Mouse (Mus musculus) megakaryocyte progenitor cell, adult 5-6 weeks (primary cell): Measurements from ENCODE around the gene Kcnq2. TPM values are rescaled to one million over a fixed set of nuclear protein-coding genes. Genes with fewer than 3 reads are reported as not detected.

Experiments
- ATAC-seq: replicated peaks from 2 replicates; pipeline ENCODE4 v1.8.0; 2016; ENCODE audit warnings: mild to moderate bottlenecking, moderate TSS enrichment, inconsistent platforms; ENCODE audit not compliant: poor library complexity
- total RNA-seq, 2 experiments: library from RNA; stranded (forward) in 1 of 2; stranded (reverse) in 1 of 2; fragments of 157-497, 149-512 nt in 1 of 2; fragments of 200-1000 nt in 1 of 2; gene quantifications; 2 replicates each; pipeline versions ENCODE4 v1.2.3 to v1.2.4; 2015 to 2017

Gene Kcnq2
- total RNA-seq (2015): not detected in 2 replicates
- total RNA-seq (2017): not detected in 2 replicates

DNA sequence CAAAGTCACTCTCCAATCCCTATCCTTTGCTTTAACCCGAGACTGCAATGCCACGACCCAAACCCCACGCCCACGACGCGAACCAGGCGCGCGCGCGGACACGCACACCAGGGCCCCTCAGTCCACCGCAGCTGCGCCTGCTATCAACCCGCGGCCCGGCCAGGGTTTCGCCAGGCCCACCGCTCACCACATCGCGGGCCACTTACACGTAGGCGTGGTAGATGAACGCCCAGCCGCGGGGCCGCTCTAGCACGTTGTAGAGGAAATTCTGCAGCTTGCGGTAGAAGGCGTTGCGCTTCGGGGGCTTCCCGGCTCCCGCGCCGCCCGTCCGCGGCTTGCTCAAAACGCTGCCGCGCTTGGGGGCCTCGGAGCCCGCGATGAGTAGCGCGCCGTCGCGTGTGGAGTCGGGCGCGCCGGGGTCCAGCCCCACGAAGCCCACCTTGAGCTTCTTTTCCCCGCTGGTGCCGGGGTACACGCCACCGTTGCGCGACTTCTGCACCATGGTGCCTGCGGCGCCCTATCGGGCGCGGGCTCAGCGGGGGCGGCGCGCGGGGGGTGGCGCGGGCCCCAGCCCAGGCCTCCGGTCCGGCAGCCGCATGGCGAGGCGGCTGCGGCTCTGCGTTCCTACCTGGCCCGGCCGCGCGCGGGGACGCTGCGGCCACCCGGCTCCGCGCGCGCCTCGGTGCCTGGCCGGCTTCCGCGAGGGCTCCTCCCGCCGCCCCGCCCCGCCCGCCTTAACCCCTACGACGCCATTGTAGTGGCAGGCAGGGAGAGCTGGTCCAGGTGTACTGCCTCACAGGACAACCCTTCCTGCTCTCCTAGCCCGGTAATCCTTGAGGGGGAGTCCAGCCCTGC is at the start of gene Kcnq2:
TSS of gene Kcnq2 (minus strand) at position 710 of the 855 bp plus-strand sequence.
- no peak for ATAC-seq

DNA sequence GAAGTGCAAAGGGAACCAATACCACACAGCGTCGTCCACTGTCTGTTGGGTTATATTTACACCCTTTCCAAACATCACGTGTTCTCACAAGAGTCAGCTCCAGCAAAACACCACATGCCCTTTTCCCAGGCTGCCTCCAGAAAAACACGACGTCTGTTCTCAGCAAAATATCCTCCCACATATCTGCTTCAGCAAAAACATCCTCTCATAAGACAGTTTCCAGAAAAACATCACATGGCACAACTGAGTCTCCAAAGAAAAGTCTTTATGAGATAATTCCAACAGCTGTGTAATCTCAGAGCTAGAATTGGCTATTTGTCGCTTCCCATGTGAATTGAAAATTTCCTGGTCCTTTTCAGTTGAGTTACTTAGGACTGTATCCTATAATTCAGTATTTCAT is 45.8 kb upstream of the Kcnq2 start:
- ATAC-seq: no peak

DNA sequence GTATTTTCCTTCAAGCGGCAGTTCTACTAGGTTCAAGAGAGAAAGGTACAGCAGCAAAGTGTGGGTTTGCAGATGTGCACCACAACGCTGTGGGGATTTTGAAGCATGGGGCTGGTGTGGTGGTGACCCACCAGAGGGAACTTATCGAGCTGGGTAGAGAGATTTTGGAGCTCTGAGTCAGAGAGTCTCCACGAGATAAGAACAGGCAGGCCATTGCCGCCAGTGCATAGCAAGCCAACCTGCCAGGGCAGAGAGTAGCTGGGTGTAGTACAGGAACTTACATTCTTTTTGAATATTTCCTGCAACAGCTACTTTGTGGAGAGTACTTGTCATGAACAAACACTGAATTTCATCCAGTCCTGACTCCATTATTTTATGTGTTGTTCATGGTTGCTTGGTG is 43.4 kb upstream of the Kcnq2 start:
- ATAC-seq: no peak

DNA sequence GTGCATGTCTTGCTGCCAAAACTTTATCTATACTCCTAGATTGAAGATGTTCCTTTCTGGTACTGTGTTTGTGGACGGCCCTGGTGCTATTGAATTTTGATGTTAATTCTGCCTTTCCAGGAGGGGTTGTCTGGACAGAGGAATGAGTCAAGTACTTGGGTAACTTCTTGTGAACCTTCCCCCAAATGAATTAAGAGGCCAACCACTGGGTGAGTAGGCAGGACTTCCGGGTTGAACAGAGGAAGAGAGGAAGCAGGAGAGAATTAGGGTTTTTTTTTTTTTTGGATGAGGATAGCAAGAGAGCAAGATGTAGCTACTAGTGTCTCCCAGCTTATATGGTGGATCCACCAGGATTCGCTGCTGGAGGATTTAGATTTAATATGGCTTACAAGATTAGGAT is 42.9 kb upstream of the Kcnq2 start:
- ATAC-seq: no peak

DNA sequence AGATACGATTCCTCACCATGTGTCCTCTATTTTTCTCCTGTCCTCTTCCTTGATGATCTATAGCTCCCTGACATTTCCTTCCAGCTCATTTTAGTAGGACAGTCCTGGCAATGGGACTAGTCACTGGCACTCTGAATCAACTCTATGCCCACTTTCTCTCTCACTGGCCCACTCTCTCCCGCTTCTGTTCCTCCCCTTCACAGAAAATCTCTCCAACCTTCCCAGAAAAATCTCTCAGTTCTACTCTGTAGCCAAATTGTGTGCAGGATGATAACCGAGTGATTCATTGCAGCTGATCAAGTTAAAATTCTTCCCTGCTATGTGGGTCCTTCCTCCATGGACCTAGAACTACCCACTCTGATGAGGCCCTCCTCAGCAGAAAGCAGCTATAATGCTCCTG is 39.5 kb upstream of the Kcnq2 start:
- ATAC-seq: no peak

DNA sequence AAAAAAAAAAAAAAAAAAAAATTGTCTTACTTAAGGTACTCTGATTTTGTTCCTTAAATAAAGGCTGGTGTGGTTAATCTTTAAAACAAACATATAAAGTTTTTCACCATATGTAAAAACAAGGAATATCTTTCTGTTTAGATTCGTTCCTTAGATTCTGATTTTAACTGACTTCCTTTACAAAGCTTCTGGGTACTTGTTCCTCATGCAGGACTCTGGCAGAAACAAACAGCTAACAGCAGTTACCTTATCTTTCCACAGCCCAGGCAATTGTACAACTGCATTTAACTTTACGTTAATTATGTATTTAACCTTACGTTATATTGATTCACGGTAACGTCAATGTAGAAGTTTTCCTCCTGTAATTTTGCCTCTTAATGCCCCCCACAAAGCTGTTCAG is 31.4 kb upstream of the Kcnq2 start:
- no peak for ATAC-seq

DNA sequence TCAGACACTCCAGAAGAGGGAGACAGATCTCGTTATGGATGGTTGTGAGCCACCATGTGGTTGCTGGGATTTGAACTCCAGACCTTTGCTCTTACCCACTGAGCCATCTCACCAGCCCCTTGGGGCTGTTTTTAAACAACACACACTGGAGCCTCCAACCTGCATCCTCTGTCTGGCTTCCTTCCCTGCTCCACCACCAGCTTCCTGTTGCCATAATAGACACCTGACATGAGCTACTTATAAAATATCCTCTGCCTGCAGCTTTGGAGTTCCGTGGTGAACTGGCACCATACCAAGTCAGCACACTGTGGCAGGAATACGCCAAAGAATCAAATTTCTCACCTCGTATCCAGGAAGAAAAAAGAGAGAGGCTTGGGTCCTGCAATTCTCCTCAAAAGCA is 25.7 kb upstream of the Kcnq2 start:
- ATAC-seq: no peak

DNA sequence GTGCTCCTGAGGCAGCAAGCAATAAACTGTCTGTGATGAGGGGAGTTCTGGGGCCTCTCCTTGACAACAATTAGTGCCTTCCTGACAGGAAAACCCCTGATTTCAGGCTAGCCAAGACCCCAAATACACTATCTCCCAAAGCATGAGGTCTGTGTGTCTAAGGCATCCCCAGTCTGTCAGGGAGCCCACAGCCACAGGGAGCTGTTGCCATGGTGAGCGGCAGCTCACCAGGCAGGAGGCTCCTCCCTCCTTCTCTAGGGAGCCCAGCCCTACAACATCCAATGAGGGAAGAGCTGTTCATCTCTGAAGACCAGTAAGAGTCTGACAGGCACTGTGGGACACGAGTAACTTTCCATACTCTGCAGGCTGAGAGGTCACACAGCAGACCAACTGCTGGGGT is 24.7 kb upstream of the Kcnq2 start:
- ATAC-seq: no peak

DNA sequence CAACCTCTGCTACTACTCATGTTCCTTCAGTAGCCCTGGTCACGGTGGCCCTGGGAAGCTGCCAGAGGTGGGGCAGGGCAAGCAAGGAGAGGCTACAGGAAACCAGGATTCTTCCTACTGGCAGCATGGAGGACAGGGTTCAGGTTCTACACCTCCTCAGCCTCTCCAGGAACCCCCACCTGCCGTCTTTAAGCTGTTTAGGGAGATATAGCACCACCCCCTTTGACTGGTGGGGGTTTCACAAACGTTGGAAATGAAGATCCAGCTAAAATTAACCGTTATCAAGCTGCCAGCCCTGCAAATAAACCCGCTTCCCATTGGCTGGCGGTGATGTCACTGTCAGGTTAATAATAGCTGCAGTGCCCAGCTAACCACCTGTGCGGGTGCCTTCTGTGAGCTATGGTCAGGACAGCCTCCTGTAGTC is 24.0 kb upstream of the Kcnq2 start:
- no peak for ATAC-seq

DNA sequence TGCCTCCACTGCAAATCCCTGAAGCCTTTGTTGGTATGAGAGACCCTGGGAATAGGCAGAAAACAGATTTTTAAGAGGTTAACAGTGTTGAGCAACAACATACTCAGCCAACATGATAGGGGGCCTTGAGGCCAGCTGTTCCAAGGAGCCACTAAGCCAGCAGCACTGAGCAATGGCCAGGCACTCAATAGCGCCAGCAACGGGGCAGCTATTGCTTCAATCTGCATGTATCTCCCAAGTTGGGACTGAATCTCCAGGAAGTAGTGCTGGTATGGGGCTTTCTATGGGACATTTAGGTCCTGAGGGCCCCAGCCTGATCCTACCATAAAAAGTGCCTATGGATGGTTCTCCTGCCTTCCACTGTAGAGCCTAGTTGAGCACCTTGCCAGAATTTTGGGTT is 23.4 kb upstream of the Kcnq2 start:
- ATAC-seq: no peak

DNA sequence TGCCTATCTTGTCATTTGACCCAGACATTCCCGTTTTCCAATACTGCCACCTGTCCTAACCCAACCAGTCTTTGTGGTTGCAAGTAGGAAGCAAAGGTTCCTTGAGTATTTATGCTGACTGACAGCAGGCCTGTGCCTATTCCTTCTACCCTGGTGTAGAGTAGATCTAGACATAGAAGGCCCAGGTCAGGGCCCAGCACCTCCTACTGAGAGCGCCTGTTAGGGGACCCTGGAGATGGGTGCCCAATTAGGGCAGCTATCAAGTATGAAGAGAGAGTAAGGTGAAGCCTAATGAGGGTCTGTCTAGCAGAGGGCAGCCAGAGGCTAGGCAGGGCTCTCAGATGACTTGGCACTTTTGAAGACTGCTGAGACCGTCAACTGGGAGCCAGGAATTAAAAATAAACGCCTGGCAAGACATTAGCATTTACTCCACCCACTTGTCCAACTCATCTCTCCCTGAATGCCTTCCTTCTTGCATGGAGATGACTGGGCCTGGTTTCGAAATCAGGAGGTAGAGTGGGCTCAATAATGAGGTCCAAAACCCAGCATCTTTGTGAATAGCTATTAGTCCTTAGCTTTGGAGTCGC is 22.7 kb upstream of the Kcnq2 start:
- no peak for ATAC-seq

DNA sequence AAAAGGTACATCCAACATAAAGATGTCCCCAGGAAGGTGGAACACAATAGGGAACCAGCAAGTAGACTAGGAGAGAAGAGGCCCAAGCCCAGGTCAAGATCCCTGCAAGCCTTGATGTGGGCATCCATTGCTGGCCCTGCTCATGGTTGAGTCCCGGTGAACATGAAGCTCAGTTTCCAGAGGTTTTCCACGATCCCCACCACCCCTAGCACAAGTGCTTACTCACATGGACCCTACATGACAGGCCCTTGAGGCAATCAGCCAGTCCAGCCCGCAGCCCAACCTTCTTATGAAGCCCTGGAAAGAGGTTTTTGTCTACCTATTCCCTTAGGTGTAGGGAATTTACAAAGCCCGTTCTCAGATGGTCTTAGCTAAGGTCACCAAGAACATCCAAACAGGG is 22.1 kb upstream of the Kcnq2 start:
- no peak for ATAC-seq

DNA sequence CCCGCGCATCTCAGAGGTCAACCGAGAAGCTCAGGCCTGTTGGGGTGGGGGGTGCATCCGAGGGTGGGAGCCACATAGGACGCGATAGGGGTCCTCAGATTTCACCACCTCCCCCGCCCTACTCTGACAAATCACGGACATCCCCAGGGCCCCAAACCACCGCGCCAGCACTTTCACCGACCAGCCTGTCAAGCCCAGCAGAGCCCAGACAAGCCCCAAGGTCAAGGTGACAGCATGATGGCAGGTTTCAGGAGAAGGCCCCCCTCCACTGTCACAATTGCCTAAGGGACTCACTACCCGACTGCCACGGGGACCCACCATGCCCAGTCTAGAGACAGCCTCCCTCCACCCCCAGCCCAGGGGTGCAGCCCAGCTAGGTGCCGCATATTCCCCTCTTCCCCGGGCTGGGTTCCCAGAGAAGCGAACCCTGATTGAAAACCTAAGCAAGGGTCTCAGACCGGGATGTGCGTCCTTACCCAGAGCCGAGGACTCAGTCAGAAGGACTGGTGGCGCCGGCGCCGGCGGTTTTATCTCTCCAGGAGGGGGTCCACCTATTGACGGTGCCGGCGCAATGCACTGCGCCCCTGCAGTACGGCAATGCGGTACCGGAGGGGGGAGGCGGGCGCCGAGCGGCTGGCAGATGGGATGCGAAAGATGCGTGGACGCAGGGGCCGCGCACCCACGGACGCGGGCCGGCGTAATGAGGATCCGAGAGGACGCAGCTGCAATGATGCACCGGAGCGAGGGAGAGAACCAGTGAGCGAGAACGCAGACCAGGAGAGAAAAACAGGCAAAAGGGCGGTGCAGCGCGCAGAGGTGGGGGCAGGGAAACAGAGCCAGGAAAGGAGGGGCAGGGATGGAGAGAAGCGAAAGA is 21.4 kb upstream of the Kcnq2 start, which contains the start of gene Eef1a2:
TSS of gene Eef1a2 (minus strand) at position 767 of the 874 bp plus-strand sequence.
- ATAC-seq: no peak

DNA sequence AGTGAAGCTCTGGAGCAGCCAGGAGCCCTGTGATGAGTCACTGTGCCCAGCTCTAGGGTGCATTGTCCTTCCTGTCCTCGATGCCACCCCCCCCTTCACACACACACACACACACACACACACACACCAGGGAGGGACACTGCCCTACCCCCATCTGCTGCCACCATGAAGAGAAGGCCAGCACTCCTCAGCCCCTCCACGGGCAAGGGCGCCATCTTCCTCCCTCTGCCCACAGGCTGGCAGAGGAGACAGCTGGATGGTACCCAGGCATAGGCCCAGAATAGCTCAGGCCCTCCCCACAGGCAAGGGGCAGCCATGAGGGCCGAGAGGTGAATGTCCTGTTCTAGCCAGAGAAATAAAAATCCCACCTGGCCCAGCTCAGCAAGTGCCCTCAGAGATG is 20.7 kb upstream of the Kcnq2 start:
- no peak for ATAC-seq

DNA sequence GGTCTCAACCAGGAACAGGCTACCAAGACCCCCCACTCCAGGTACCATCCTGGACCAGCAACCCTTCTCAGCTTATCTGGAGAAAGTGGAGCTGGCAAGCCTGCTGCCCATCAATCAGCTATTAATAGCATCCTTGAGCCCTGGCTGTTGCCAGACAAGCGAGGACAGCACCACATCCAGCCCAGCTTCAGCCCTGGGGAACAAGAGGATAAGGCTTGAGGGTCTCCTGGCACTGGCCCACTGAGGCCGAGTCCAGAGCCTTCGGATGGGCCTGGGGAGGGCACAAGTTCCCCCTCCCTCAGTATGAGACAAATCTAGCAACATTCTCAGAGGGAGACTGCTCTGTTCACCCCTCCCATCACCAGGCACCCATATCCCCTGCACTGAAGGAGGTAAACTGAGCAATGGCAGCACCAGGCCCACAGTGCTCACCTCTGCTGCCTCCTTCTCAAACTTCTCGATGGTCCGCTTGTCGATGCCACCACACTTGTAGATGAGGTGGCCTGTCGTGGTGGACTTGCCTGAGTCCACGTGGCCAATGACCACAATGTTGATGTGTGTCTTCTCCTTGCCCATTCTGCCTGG is 19.8 kb upstream of the Kcnq2 start:
- ATAC-seq: no peak

DNA sequence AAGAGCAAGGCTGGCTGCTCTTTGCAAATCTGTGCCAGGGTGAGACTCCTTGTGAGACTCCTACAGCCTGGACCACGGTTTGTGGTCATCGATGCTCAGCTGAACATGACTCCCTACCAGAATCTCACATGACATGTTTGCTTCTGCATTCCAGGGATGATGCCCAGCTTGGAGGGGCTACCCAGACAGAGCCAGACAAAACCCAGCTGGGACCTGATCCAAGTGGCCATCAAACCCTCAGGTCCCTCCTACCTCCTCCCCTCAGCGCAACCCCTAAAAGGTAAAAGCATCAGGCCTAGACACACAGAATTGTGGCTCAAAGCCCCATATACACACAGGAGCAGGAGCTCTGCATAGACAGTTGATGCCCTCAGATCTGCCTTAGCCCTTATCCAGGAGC is 19.3 kb upstream of the Kcnq2 start:
- no peak for ATAC-seq

DNA sequence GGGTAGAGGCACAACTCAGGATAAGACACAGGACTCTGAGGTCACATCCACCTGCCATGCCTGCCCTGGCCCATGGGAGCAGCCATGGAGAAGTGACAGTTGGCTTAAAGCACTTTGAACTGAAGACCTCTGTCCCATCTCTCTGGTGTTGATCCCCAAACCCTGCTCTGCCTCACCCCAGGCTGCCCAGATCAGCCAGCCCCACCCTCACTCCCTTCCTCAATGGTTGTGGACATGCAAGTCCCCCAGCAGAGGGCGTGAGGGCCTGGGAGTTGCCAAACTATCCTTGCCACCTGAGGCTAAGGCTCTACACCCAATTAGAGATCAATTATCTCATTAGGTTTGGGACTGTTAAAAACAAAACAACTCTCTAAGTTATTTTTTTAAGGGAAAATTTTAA is 18.7 kb upstream of the Kcnq2 start:
- ATAC-seq: peak; percentile 70

DNA sequence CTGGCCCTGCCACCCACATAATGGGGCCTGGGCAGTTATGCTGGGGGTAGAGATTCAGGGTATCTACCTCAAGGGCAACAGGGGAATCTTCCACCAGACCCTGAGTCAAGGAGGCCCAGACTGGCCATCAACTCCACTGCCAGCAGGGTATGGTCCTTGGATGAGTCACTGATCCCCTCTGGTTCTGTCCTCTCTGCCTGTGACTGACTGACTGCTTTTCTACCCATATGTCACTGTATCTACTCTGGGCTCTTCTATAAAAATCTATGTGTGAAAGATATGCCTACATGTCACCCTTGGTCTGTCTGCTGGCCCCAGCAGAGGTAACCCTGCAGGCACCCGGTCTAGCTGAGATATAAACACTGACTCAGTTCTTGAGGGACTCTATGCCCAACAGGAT is 18.0 kb upstream of the Kcnq2 start:
- no peak for ATAC-seq

DNA sequence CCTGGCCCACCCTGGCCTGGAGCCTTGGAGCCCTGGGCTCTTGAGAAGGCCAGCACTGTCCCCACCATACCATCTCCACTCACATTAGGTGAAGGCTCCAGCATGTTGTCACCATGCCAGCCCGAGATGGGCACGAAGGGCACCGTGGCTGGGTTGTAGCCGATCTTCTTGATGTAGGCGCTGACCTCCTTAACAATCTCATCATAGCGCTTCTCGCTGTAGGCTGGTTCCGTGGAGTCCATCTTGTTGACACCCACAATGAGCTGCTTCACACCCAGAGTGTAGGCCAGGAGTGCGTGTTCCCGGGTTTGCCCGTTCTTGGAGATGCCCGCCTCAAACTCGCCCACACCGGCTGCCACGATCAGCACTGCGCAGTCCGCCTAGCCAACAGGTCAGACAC is 17.6 kb upstream of the Kcnq2 start:
- ATAC-seq: no peak

DNA sequence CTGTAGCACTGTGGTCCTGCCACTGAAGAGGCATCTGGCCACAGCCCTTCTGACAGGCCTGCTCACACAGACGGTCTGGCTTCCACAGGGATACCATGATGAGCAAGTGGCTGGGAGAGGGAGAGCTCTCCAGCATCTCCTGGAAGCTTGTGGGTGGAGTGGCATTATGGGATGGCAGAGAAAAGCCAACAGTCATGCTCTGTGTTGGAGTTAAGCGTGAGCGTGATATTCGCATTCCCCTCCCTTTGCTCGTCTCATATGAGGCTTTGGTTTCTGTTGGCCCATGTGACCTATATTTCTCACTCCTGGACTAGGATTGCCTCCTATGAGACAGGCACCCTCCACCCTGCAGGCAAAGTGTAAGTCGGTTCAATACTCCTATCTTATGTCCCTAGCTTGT is 15.2 kb upstream of the Kcnq2 start:
- no peak for ATAC-seq

DNA sequence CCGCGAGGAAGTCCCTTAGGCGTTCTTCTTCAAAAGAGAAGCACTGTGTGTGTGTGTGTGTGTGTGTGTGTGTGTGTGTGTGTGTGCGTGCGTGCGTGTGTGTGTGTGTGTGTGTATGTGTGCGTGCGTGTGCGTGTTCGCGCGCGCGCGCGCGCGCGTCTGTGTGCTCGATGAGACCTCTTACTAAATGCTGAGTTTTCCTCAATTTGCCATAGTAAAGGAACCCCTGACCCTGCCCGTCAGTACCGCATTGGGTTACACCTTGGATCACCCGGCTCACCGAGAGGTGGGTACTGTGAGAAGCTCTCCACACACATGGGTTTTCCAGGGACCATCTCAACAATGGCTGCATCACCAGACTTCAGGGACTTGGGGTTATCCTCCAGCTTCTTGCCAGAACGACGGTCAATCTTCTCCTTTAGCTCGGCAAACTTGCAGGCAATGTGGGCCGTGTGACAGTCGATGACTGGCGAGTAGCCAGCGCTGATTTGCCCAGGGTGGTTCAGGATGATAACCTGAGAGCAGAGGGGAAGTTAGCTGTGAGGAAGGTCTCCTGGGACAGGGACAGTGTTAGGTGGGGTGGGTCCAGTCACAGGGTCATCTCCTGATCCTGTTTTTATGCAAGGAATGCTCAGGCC is 13.3 kb upstream of the Kcnq2 start:
- ATAC-seq: no peak
